Mouse (Mus musculus): Measurements from ENCODE around the gene Mapk14.

GRCm38 (mm10) chr17:28739244-28739643, 48.1 kb downstream of the Mapk14 start:
- TF ChIP-seq POLR2A (IDR thresholded peaks at IDR 0.05; ENCODE audit: insufficient read depth, low read depth, low read length) (no peak), CTCF (IDR thresholded peaks at IDR 0.05; ENCODE audit: insufficient read depth, low read depth, low read length) (no peak)
